Mouse (Mus musculus) hindlimb bud, embryonic 11.5 days (tissue): Measurements from ENCODE around the gene Topaz1.
"Not testable (repeated sequence)": the region's sequence is repeated elsewhere in the genome, so short reads cannot be mapped to it uniquely, and the experiment has no call there.

Experiments used
- DNase-seq: peaks from one replicate; pipeline ENCODE4 v3.0.0-alpha.2; 2012; ENCODE audit warnings: low read depth, low spot score; ENCODE audit errors: extremely low spot score

The Topaz1 gene

GRCm38 (mm10) chr9:122810212-122810611 is 63.1 kb downstream of the Topaz1 start:
- DNase-seq, result no peak

GRCm38 (mm10) chr9:122812386-122812785 is 65.2 kb downstream of the Topaz1 start:
- DNase-seq, result no peak

GRCm38 (mm10) chr9:122814775-122815174 is 67.6 kb downstream of the Topaz1 start:
- DNase-seq, result no peak

- DNase-seq, result no peak
Measured at GRCm38 (mm10) chr9:122815239-122815851, 68.2 kb downstream of the Topaz1 start.

GRCm38 (mm10) chr9:122823374-122824017 is 76.3 kb downstream of the Topaz1 start:
- DNase-seq, result no peak

- DNase-seq, result no peak
Measured at GRCm38 (mm10) chr9:122826743-122827142, 79.6 kb downstream of the Topaz1 start.

GRCm38 (mm10) chr9:122829826-122830380 is 82.8 kb downstream of the Topaz1 start:
- no peak for DNase-seq

GRCm38 (mm10) chr9:122836126-122836525 is 89.0 kb downstream of the Topaz1 start:
- DNase-seq, result no peak

- DNase-seq, result no peak
Measured at GRCm38 (mm10) chr9:122836790-122837189, 89.6 kb downstream of the Topaz1 start.

- DNase-seq, result no peak
Measured at GRCm38 (mm10) chr9:122837216-122837615, 90.1 kb downstream of the Topaz1 start.

- DNase-seq, result peak; percentile 1
Measured at GRCm38 (mm10) chr9:122837680-122838079, 90.5 kb downstream of the Topaz1 start.

- DNase-seq, result no peak
Measured at GRCm38 (mm10) chr9:122843760-122844159, 96.6 kb downstream of the Topaz1 start, which contains the start of gene Gm35549. Gm35549 (minus strand) TSS chr9:122844035.

GRCm38 (mm10) chr9:122845621-122846020 is 98.5 kb downstream of the Topaz1 start:
- no peak for DNase-seq

- DNase-seq, result no peak
Measured at GRCm38 (mm10) chr9:122846156-122846555, 99.0 kb downstream of the Topaz1 start.

GRCm38 (mm10) chr9:122847811-122848311 is 100.7 kb downstream of the Topaz1 start:
- not testable (repeated sequence) for DNase-seq
